Mouse (Mus musculus) adrenal gland, postnatal 10 days (tissue): ENCODE data around the gene Pomgnt2. TPM values are rescaled to one million over a fixed set of nuclear protein-coding genes. Genes with fewer than 3 reads are reported as not detected.
"Not testable (repeated sequence)": the region's sequence is repeated elsewhere in the genome, so short reads cannot be mapped to it uniquely, and the experiment has no call there.

Experiments used
- DNase-seq: peaks from one replicate; pipeline ENCODE4 v3.0.0; 2021; ENCODE audit warnings: mixed read lengths
- long read RNA-seq, 2 experiments: library from polyadenylated mRNA; stranded (forward); transcript quantifications; one replicate each; pipeline ENCODE4 v2.0.0; 2021
- total RNA-seq, 2 experiments: library from RNA; stranded (reverse); gene quantifications; 2 replicates each; pipeline ENCODE4 v1.2.3; 2021

Gene Pomgnt2
- 10 to 100 TPM; 13.0 to 16.6 TPM for total RNA-seq
- long read RNA-seq, experiment 1, transcript Pomgnt2-201 (2 exons, 2,365 nt), result major isoform, 8 of 15 reads
- long read RNA-seq, experiment 1, partial matches to known transcripts, result 1 of 15 reads
- long read RNA-seq, experiment 1, other reads (novel, unspliced or antisense), result 5 of 15 reads
- long read RNA-seq, experiment 2, transcript Pomgnt2-201 (2 exons, 2,365 nt), result major isoform, 10 of 16 reads
- long read RNA-seq, experiment 2, partial matches to known transcripts, result 0 of 16 reads
- long read RNA-seq, experiment 2, other reads (novel, unspliced or antisense), result 4 of 16 reads

DNA sequence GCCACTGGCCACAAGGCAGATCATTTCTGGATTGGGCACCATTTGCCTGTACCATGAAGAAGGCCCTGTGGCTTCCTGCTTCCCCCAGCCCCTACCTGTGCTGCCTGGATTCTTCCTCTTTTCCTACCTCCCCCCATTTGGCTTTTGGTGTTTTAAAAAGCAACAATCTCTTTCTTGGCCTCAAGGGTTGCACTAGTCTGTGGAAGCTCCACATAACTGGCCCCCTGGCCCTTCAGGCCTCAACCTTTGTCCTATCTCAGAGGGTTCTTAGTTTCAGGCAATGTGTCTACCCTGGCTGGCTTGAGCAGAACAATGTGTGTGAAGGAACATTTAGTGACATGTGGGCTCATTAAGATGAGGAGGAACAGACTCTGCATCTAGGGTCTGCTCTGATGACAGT lies at the start of gene Pomgnt2:
Gene Pomgnt2 (minus strand): TSS at position 101 of the 400 bp plus-strand sequence.
- no peak for DNase-seq

DNA sequence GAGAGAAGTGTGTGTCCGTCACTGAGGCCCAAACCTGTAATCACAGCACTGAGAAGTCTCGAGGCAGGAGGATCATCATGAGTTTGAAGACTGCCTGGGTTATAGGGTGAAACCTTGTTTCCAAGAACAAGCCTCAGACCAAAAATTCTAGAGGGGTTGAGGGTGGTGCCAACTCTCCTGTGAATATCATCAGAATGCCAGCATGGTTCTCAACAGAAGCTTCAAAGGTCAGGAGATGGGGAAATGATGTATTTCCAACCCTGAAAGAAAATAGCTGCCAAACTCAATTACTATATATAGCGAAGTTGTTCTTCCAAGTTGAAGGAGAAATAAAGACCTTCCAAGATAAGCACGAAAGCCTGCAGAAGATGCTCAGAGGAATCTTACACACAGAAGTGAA lies 42.9 kb upstream of the Pomgnt2 start:
- DNase-seq, result no peak

DNA sequence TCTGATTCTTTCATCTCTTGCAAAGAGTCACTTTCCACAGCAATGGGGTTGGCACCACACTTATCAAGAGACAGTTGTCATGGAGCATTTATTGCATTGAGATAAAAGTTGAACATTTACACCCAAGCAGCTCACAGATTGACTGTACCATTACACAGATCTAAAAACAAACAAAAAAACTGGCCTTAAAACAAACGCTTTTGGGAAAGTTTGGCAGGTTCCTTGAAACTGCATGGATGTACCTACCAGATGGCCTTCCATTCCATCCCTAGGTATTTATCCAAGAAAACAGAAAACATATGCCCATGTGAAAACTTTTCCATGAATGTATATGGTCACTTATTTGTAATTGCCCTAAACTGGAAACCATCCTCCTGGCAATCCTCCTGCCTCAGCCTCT lies 41.7 kb upstream of the Pomgnt2 start:
- DNase-seq, result no peak

DNA sequence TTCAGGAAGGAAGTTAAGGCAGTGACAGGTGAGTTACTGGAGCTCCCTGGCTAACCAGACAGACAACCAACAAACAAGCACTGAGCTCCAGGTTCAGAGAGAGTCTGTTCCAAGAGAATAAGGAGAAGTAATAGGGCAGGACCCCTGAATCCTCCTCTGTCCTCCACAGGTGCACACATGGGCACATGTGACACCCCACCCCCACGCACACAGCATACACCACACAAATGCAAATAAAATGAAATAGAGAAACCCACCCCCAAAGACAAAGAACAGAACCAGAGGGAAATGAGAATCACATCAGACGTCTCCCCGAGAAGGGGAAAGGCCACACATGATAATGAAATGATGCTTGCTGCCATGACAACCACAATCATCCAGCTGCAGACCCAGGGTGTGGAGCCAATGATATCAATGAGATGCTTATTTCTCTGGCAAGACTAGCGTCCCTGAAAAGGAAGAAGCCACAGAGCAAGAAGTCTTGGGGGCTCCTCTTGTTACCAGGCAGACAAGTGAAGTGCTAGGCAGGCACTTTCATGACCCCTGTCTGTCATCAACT lies 39.7 kb upstream of the Pomgnt2 start:
- no peak for DNase-seq

DNA sequence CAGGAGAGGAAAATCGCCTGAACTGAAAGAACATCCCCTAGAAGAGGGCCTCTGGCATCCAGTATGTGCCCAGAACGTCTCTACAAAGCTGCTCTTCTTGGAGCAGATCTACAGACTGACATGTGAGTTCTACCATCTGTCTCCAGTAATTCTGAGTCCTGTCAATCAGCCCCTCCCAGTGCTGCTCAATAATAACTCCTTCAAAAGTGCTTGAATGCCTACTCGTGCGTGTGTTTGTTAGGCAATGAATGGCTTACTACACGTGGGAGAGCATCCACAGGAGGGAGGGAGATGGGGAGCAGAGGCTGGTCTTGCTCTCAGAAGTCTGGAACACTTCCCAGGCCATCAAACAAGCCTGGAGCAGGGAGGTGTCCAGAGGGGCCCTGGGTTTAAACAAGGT lies 38.9 kb upstream of the Pomgnt2 start:
- DNase-seq, result no peak

DNA sequence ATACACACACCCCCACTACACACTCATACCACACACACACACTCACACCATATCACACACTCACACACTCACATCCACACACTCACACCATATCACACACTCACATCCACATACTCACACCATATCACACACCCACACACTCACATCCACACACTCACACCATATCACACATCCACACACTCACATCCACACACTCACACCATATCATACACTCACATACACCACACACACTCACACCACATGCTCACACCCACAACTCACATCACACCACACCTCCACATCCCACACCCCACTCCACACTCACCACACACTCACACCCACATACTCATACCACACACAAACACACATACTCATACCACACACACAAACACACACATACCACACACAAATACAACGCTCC lies 38.0 kb upstream of the Pomgnt2 start:
- DNase-seq, result no peak

DNA sequence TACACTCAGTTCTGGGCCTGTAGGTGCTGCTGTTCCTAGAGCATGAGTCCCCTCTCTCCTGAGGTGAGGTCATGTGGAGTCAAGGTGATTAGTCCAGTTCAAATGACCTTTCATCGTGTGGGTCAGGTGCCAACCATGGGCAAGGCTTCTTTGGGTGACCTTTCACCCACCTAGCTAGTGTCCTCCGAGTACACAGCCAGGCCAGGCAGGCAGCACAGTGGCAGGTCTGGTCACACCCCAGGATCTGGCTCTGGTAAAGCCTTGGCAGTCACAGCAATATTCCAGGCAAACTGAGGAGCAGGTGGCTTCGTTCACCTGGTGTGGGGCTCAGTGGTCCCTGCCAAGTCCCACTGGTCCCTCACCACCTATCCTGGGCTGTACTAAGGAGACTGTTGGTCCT lies 35.2 kb upstream of the Pomgnt2 start:
- peak; percentile 68 for DNase-seq

DNA sequence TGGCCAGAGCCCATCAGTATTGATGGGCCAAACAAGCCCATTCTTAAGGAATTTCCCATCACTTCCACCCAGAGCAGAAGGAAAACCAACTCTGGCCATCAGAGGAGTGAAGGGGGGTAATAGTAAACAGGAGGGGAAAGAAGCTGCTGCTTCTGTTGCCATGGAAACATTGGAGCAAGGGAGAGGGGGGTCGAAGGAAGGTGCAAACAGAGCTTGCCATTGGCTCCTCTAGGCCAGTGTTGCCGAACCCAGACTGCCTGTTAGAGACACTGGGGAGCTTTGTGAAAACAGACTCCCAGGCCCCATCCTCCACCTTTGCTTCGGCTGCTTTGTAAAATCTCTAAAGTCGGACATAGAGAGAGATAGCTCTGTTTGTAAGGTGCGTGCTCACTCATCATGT lies 33.8 kb upstream of the Pomgnt2 start:
- no peak for DNase-seq

DNA sequence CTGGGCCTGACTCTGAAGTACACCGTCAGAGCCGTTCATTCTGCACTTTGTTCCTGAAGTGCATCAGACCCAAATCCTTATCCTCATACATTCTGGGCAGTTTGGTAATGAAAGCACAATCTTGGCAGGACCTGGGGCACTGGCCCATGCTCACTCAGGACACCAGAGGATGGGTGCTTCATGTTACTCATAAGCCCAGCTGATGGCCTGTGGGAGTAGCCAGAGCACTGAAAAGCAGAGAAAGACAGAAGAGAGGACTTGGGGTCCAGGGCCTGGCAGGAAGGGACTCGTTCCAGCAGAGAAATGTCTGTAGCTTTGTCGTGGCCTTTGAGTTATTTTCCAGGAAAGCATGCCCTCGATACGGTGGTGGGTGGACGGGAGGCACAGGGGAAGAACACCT lies 32.9 kb upstream of the Pomgnt2 start:
- no peak for DNase-seq

DNA sequence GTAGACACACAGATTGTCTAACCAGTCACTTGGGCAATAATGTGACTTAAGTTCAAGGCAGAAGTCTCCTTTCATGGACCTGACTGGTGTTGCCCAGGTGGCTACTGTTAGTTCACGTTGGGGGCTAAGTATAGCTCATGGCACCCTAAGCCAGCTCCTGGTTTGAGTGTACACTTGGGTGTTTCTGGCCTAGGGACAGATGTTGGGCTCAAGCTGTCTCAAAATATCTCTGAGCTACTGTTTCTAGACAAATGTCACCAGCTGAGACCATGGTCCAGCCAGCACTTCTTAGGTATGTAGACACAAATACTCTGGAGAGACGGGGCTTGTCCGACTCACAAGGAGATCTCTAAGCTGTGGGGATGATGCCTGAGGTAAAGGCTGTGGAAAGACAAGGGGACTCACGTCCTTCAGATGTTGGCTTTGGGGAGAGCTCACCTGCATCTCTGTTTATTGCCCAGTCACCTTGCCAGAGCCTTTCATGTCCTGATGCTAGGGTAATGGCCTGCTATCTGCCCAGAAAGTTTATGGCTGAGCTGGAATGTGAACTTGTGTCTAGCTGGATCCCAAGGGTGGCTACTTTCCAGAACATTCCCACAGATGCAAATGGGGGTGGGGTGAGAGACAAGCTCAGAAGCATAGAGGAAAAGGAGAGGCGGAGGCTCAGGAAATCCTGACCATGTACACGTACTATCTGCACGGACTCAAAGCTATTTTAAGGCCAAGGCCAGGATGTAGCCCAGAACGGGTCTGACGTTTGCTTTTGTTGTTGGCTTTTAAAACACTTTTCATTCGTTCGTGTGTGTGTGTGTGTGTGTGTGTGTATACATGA lies 31.2 kb upstream of the Pomgnt2 start:
- DNase-seq, result peak; percentile 80

DNA sequence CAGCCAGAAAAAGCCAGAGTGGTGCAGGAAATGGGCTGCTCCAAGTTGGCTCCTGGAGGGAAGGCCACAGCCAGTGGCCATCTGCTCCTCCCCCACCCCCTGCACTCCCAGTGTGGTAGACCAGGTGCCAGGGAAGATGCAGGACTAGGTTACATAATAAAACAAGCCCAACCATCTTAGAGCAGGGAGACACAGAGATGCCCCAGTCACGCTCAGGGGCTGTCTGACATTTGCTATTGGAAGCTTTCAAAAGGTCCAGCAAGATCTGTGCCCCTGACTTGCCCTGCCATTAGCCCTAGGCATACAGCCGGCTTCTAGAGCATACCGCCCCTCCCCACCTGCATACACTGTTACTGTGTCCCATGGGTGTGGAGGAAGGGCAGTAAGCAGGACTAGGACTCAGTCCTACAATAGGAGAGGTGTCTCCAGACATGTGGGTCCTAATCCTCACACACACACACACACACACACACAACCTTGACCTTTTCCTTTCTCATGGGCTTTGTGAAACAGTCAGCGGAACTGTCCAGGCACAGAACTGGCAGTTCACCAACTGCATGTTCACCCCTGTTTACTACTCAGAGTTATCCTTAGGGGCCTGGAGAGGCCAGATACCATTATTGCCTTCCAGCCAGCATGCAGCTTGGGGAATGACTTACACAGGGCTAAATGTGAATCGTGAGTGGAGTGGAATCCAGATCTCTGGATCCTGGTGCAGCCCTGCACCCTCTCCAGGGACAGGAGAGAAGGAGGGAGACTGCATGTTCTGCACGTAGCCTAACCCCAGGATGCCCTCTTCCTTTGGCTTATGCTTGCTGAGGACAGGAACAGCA lies 30.4 kb upstream of the Pomgnt2 start:
- peak; percentile 85 for DNase-seq

DNA sequence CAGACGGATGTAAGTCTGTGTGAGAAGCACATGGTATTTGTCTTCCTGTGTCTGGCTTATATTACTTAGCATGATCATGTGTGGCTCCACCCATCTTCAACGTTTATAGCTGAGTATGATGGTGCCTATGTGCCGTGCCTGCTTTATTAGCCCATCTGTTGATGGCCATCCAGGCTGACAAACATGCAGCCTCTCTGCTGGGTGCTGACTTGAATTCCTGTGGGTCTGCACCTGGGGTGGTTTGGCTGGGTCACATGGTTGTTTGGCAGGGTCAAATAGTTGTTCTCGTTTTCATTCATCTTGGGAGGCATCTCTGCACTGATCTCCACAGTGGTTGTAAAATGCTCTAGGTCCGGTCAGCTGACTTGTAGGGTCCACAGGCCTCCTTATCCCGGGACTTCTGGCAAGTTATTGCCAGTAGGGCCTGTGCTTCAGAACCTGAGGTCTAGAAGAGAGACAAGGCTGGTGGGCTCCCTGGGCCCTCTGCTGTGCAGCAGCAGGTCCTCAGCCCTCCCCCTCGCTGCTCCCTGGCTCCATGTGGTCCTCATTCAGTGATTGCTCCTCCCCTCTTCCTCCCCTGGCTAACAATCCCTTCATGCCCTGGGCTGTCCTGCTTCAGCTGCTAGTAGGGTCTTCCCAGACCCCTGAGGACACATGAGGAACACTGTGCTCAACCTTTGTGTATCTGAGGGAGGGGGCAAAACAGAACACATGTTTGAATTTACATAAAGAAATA lies 29.1 kb upstream of the Pomgnt2 start:
- DNase-seq, result no peak

DNA sequence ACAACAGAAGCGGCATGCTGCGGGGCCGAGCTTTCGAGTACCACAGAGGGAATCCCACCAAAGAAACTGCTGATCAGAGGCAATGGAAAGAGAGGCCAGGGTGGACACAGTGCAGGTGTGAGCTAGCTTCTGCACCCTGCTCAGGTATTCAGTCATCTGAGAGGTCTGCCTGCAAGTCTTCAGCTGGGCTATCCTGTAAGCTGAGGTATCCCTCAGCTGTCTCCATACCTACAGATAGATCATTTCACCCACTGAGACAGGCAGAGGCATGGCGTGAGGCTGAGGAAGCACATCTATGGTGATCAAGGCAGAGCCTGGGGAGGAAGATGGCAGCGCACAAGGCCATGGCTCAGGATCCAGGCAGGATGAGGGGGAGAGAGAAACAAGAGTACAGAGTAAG lies 27.5 kb upstream of the Pomgnt2 start:
- no peak for DNase-seq

DNA sequence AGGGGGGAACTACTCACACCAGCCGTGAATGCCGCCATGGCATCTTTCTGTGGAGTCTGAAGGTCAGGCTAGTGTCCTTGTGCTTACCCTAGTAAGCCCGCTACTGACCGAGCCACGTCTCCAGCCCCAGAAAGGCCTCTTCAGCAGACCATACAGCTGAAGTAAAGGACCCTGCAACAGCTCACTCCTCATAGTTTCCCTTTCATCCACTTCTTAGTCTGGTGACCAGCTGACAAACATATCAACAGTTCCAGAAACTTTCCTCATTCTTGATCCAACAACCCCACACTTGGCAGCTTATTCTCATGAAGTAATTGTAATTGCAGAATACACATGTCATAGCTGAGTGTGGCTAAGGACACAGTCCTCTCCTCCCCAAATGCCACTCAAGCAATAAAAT lies 27.0 kb upstream of the Pomgnt2 start:
- DNase-seq, result peak; percentile 45

DNA sequence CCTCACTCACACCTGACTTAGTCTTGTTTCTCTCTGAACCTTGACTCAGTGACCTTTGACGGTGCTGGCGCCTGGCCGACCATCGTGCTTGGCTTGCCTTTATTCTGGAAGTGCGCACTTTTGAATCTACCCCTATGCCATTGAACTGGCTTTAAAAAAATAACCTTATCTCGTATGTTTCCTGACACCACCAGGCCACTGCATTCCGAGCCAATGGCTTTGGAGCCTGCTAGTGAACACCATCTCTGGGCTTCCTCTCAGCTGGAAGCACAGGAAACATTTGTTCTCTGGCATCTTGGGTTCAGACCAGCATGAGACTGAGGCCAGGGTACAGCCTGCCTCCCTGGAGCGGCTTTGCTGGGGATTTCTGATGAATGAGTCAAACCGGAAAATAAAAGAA lies 25.9 kb upstream of the Pomgnt2 start:
- DNase-seq, result peak; percentile 88

DNA sequence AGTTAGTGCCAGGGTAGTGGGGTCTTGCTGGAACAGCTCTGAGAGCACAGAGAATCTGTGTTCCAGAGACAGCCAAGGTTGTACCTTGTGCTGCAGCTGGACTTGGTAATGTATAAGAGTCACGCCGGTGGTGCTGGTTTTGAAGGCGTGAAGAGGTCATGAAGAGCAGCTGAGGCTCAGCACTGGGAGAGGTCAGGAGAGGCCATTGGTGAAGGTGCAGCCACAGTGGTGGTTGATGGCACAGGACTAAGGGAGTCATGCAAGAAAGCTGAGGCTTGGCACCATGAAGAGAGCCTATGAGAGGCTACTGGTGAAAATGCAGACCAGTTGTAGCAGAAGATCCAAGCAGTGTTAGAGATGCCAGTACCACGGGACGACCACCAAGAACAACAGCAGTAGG lies 24.7 kb upstream of the Pomgnt2 start:
- no peak for DNase-seq

DNA sequence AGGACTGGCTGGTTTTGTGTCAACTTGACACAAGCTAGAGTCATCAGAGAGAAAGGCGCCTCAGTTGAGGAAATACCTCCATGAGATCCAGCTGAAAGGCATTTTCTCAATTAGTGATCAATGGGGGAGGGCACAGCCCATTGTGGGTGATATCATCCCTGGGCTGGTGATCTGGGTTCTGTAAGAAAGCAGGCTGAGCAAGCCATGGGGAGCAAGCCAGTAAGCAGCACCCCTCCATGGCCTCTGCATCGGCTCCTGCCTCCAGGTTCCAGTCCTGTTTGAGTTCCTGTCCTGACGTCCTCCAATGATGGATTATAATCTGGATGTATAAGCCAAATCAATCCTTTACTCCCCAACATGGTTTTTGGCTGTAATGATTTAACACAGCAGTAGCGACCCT lies 24.3 kb upstream of the Pomgnt2 start:
- not testable (repeated sequence) for DNase-seq

DNA sequence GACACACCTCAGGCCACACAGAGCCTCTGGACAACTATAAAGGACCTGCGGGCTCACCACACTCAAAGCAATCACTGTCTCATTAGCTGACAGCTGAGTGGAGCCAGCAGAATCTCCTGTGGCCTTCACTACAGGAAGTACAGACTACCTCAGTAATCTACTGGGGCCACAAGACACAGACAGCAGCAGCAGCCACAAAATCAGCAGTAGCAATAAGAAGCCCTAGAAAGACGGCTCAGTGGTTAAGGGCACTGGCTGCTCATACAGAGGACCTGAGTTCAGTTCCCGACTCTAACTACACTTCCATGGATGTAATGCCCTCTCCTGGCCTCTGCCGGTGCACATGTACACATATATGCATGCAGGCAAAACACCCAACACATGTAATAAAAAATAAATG lies 23.4 kb upstream of the Pomgnt2 start:
- DNase-seq, result no peak

DNA sequence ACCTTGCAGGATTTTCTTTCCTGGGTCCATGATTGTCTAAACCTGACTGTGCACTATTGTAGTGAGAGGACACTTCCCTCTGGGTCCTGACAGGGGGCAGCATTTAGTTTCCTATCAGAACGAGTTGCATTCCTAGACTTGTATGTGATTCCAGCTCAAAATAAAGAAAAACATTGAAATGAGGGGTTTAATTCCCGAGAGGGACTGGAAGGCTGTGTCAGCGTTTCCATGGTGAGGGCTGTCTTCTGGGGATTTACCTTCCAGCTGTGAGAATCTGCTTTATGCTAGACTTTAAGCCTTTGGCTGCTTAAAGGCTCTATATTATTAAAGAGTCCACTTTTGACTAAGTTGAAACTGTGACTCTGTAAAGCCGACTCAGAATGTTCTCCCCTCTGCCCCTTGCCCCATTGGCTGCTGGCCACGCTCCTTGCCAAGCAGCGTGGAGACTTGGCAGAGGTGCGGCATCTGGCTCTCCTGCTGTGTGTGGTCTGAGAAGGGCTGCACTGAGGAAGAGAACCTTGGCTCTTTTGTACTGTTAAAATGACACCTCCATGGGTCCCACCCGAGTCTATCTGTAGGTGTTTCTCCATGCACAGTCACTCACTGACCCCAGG lies 22.0 kb upstream of the Pomgnt2 start:
- DNase-seq, result peak; percentile 81

DNA sequence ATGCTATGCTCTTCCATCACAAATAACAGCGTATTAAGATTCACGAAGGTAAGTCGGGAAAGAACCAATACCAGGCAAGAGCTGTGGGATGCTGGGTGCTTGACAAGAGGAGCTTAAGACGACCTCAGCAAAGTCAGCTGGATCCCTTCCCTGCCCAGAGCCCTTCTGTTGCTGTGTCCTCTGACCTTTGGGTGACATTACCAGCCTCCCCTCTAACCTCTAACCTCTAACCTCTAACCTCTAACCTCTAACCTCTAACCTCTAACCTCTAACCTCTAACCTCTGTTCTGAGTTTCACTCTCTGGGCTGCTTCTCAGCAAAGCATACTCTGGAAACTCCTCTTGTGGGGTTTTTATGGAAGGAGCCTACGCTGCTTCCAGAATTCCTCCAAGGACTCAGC lies 21.2 kb upstream of the Pomgnt2 start:
- DNase-seq, result no peak

DNA sequence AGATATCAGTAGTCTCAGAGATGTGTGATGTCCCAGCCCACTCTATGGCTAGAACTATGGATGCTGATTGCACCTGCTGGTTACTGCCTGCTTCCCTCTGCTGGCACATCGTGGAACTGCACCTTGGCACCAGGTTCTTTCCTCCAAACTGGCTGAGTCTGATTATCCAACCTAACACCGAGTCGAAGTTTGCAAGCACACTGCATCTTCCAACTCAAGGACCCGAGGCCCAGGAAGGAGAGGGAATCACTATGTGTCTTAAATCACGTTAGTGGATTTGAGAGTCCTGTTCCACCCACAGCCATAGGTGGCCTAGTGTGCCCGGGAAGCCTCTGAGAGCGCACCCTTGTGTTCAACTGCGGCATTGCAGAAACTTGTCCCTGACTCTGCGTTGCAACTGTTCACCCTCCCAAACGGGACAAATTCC lies 17.3 kb upstream of the Pomgnt2 start:
- DNase-seq, result peak; percentile 90
